Mouse (Mus musculus): ENCODE data around the gene Chst4.
"Not testable (repeated sequence)": the region's sequence is repeated elsewhere in the genome, so short reads cannot be mapped to it uniquely, and the experiment has no call there.

The Chst4 gene

GRCm38 (mm10) chr8:110039659-110040058 lies at the start of gene Chst4:
Chst4 (minus strand) TSS chr8:110039740.
- DNase-seq (ENCODE audit: low spot score) = no peak

GRCm38 (mm10) chr8:110082416-110083105 lies 43.0 kb upstream of the Chst4 start:
- no peak for DNase-seq (ENCODE audit: low spot score)

DNA sequence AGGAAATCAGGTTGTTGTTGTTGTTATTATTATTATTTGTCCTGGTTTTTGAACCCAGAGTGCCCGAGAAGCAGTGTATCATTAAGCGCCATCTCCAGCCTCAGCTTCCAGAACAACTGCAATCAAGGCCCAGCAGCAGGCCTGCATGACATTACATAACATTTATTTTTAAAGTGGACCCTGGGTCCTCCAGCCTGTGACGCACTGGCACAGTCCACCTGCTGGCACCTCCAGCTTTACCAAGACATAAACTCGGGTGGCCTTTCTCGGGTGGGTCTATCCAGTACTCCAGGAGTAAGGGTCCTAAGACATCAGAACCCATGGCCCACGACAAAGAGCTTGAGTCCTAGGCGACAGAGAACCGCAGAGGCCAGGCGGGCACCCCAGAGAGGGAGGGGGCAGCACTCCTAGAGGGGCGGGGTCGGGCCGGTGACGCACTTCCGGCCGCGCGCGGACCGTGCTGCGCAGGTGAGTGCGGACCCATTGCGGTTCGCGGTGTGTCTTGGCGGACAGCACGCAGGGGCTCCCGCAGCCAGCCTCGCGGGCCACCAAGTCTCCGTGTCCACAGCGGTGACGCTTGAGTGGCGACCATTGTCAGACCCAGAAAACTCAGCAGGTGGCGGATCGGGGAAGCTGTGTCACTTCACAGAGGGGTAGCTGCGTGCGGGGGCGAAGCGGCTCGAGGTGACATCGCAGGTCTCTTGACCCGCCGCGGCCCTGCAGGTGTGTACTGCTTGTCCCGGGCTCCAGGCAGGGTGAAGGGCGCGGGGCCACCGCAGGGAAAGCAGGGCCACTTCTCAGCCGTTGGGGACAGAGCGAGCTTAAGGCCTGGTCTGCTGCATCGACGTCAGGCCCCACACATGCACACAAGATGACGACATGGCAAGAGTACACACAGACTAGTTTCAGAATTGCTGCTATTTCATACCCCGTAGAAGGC lies 40.0 kb upstream of the Chst4 start, which contains the start of gene Zfp612:
TSS of gene Zfp612 (plus strand) at position 465 of the 940 bp plus-strand sequence.
- peak; percentile 35 for DNase-seq (ENCODE audit: low spot score)

DNA sequence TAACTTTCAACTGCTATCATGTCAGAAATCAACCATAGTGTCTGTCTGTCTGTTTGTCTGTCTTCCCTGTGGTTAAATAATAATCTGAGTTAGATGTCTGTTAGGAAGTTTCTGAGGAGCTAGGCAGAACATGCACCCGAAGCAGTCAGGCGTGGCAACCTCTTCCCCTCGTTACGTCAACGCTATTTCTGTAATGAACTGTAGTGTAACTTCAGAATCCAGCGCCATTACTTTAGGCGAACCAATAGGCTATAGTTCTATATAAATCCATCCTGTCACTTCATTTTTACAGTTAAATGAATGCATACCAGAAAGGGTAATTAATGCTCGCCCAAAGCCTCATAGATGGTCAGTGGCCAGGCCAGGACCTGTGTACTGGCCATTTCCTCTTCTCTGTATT lies 35.0 kb upstream of the Chst4 start:
- no peak for DNase-seq (ENCODE audit: low spot score)

- DNase-seq (ENCODE audit: low spot score) = peak; percentile 36
These were observed 32.1 kb upstream of the Chst4 start for GRCm38 (mm10) chr8:110071600-110071999.

GRCm38 (mm10) chr8:110069706-110070105 lies 30.2 kb upstream of the Chst4 start:
- DNase-seq (ENCODE audit: low spot score) = no peak

DNA sequence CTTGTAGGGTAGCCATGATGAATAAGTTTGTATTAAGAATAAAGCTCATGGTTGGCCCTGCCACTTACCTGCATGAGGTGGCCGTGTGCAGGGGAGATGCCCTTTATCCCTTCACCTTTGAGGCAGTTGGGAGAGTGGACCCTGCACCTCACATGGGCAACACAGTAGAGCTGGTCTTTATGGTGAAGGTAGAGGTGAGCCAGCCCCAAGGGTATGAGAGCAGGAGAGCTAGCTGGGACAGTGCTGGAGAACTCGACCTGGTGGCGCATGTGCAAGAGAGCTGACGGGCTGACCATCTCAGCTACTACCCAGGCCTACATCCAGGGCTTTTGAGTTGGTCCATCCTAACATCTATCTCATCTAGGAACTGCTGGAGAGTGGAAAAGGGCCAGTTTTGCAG lies 26.1 kb upstream of the Chst4 start:
- no peak for DNase-seq (ENCODE audit: low spot score)

DNA sequence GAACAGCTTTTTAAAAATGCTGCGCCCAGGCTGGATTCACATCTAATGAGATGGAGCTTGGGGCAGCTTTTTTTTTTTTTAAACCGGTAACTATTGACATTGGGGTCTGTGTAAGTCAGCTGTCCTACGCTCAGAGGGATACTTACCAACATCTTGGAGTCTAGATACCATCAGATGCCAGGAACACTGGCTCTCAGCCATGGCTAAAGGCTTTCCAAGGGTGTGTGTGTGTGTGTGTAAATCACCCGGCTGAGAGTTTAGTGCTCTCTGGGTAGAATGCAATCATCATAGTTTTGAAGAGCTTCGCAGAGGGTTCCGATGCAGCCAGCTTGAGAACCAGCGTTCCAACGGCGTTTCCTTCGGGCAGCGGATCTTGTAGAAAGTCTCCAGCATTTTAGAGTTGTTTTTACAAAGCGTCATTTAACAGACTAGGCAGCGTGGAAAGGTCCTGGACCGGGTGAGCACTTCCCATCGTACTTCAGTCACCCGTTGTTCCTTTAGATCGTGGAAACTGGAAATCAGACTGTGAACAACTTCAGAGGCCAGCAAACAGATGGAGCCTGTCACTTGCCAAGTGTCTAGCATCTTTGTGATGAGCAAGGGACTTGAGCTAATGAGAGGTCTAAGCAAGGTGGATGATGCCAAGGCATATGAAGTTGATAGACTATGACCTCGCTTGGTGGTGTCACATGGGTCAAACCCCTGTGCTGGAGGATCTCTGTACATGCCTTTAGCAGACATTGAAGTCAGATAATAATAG lies 25.2 kb upstream of the Chst4 start:
- DNase-seq (ENCODE audit: low spot score) = no peak

- no peak for DNase-seq (ENCODE audit: low spot score)
These were observed 24.6 kb upstream of the Chst4 start for GRCm38 (mm10) chr8:110064161-110064560.

DNA sequence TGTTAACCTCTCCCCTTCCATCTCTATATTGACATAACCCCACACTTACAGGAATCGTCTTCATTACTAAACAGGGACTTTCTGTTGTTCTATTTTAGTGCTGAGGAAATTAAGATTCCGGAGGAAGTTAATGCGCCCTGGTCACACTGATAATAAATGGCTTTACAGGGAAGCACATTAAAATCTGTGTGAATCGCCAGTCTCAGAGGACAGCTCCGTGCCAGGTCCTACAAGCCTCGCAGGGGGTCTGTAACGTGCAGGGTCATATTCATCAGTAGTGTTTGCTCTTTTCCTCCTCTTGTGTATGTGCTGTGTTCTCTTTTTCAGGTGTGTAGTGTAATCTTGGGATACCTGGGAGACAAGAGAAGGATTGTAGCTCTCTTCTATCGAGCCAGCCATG lies 18.7 kb upstream of the Chst4 start:
- no peak for DNase-seq (ENCODE audit: low spot score)

DNA sequence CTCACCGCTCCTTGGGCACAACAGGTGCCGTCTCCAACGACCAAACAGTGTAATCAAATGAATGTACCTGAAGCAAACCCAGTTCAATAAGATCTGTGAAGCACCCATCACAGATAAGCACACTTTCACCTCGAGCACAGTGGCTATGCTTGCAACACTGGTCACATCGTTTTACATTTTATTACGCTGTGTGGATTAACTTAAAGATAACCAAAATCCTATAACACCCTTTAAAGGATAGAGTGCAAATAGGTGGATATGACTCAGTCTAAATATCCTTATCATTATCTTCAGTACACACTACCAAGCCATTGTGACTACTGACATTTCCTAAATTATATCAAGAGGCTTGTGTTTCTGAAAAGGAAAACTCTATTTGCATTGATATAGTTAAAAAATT lies 11.7 kb upstream of the Chst4 start:
- no peak for DNase-seq (ENCODE audit: low spot score)

DNA sequence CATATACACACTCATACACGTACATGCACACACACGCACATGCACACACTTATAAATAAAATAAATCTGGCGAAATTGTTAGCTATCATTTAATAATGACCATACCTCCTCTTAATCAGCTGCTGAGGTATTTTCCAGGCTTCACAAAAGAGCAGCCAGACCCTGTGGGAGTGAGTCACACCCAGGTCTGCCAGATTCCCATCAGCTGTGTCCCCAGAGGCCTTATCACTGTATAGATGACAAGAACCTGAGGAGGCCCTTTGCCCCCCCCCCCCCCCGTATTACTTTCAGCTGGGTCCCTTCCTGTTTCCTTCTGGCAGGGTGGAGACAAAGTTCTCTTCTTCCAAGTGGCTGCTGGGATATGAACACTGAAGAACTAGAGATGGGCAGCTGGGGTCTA lies 969 bp upstream of the Chst4 start:
- no peak for DNase-seq (ENCODE audit: low spot score)

- DNase-seq (ENCODE audit: low spot score) = no peak
These were observed 324 bp downstream of the Chst4 start for GRCm38 (mm10) chr8:110039216-110039615.

- no peak for DNase-seq (ENCODE audit: low spot score)
These were observed 3.4 kb downstream of the Chst4 start for GRCm38 (mm10) chr8:110036156-110036555.

DNA sequence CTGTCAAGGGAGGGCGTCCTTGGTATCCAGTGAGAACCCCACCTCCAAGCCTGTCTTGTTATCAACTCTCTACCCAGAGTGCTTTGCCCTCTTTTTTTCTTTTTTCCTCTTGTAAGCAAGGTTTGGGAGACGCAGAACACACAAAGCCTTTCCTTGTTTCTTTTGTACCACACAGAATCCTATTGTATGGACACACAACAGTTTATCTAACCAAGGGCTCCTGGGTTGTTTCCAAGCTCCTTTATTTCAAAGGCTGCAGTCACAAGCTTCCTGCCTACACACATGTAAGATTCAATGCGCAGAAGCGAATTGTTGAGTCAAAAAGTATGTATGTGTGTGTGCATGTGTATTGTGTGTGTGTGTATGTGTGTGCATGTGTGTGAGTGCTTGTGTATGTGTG lies 5.2 kb downstream of the Chst4 start:
- peak; percentile 32 for DNase-seq (ENCODE audit: low spot score)

DNA sequence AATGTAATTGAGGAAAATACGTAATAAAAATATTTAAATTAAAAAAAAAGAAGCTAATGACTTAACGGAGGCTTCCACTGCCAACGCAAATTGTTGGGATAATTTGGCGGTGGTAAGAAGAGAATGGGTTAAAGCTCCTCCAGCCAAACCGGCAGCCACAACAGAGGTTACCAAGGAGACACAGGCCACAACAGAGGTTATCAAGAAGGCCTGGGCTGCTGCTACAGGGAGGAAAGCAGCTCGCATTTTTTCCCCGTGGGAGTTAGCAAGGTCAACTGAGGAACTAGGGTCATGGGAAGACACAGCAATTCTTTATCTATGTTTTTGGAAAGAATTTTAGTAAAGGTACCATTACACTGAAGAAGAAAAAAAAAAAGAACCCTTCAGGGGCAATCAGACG lies 5.8 kb downstream of the Chst4 start:
- not testable (repeated sequence) for DNase-seq (ENCODE audit: low spot score)

- DNase-seq (ENCODE audit: low spot score) = no peak
These were observed 16.7 kb downstream of the Chst4 start for GRCm38 (mm10) chr8:110022768-110023344.

DNA sequence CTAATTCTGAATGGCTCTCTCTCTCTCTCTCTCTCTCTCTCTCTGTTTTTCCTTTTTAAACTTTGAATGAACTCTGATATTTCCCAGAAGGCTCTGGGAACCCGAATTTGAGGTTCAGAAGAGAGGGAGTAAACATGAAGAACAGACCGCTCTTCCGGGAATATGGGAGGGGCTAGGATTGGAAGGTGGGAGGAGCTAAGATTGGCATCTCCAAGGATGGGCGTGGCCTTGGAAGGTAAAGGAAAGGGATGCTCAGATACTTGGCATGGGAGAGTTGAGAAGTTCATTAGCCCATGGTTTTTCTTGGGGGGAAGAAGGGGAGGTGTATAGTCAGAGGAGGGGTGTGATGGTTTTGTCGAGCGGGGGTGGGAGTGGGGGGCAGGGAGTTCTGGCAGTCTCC lies 17.5 kb downstream of the Chst4 start:
- no peak for DNase-seq (ENCODE audit: low spot score)

DNA sequence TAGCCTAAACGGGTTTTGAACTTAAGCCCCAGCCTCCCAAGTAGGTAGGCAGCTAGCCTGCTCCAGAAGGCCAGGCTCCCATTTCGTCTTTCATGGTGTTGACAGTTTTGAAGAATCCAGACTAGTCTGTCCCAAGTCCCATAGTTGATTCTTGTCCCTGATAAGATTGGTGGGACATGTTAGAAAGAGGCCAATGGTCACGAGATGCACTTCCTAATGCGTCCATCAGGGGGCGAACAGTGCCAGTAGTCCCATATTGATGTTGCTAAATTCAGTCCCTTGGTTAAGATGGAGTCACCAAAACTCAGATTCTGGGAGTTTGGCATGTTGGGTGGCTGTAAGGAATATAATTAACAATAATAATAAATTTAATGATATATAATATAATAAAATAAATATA lies 28.7 kb downstream of the Chst4 start:
- DNase-seq (ENCODE audit: low spot score) = no peak

DNA sequence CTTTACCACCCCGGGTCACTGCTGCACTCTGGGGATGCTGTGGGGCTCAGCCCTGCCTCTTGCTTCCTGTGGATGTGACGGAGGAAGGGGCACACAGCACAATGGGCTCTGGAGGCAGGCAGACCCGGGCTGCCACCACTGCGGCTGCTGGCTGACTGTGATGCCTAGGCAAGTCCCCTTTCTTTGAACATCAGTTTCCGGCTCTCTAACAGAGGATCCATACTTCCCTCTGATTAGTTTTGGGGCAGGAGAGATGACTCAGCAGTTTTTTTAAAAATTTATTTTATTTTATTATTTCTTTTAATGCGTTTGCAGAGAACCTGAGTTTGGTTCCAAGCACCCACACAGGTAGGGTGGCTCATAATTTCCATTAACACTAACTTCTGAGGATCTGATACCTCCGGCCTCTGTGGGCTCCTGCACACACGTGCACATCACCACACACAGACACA lies 30.5 kb downstream of the Chst4 start:
- no peak for DNase-seq (ENCODE audit: low spot score)

DNA sequence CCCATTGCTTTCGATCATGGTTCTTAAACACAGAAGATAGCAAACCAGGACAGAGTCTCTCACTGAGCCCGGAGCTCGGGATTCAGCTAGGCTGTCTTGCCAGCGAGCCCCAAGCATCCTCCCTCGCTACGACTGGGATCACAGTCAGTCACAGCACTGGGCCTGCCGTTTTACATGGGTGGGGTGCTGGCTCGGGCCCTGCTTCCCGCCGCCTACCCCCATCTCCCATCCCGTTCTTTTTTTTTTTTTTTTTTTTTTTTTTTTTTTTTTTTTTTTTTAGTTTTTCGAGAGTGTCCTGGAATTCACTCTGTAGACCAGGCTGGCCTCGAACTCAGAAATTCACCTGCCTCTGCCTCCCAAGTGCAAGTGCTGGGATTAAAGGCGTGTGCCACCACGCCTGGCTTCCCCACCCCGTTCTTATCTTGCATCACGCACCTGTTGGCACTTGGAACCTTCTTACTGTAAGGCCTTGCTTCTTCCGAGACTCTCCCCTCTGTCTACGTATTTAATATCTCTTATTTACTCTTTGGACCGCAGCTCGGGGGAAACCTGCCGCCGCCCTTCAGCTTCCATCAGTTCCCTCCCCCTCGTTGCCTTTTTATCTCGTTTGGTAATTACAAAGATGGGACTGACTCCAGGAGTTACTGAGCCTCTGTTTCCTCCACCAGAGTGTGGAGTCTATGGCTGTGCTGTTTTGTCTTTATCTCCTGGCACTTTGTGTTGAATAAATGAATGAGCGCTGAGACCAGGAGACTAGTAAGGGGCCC lies 31.1 kb downstream of the Chst4 start:
- DNase-seq (ENCODE audit: low spot score) = no peak
